Mouse (Mus musculus) Muller cell, postnatal 12 days (primary cell): ENCODE results near the gene Lsamp.

ENCODE experiments used
- DNase-seq: peaks from one replicate; pipeline ENCODE4 v3.0.0-alpha.2; 2015; ENCODE audit errors: inconsistent ontology term

Gene Lsamp

GRCm38 (mm10) chr16:41210055-41210454, 1225.9 kb downstream of the Lsamp start:
- no peak for DNase-seq

GRCm38 (mm10) chr16:41235829-41236228, 1251.7 kb downstream of the Lsamp start:
- DNase-seq: no peak

GRCm38 (mm10) chr16:41242841-41243240, 1258.7 kb downstream of the Lsamp start:
- no peak for DNase-seq

DNA sequence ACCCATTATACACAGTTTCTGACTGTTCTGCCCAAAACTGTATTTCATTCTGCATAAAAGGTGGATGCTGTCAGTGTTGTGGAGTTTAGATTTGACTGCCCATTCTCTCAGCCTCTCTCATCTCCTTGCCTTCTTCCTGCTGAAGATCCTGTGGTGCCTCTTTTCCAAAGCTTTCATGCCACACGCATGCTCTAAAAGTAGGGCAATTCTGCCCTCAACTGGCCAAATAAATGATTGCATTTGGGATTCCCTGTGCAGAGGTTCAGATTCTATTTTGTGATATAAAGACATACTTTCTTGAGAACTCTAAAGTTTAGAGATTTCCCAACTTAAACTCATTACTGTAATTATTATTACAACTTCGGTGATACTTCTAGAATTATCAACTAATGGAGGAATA, 1260.5 kb downstream of the Lsamp start:
- peak; percentile 13 for DNase-seq

GRCm38 (mm10) chr16:41258145-41259035, 1274.2 kb downstream of the Lsamp start:
- peak; percentile 45 for DNase-seq

GRCm38 (mm10) chr16:41275999-41276671, 1292.0 kb downstream of the Lsamp start:
- no peak for DNase-seq

GRCm38 (mm10) chr16:41317992-41318391, 1333.8 kb downstream of the Lsamp start:
- no peak for DNase-seq

- no peak for DNase-seq
Measured at GRCm38 (mm10) chr16:41343431-41343830, 1359.3 kb downstream of the Lsamp start.

DNA sequence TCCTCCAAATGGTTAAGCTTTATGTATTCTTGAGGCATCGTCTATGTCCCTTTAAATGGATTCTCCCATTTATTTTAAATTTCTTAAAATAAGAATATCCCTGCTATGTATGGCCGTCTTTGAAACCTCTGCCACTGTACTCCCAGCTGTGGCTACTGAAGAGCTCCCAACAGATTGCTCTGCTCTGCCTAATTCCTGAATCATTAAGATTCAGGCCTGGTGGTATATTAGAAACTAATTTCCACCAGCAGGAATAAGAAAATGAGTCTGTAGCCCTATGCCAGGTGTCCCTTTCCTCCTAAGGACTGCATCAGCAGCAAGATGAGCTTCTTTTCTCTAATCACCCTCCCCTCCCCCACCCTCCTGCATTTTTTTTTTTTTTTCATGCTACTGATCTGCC, 1381.0 kb downstream of the Lsamp start:
- DNase-seq: no peak

GRCm38 (mm10) chr16:41383702-41384101, 1399.5 kb downstream of the Lsamp start:
- DNase-seq: no peak

DNA sequence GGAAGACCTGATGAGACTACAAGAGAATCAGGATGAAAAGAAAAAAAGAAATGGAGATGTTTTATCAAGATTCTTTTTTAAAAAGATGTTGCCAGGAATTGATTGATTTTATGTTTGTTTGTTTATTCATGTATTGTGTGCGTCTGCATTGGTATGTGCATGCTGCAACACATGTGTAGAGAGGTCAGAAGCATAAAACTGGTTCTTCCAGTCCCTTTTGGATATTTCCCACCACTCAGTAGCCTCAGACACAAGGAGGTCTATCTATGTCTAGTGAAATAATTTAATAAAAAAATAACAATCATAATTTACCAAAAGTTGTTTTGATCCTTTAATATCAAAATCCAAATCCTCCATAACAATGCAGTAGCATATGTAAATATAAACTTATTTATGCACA, 1400.1 kb downstream of the Lsamp start:
- DNase-seq: no peak

DNA sequence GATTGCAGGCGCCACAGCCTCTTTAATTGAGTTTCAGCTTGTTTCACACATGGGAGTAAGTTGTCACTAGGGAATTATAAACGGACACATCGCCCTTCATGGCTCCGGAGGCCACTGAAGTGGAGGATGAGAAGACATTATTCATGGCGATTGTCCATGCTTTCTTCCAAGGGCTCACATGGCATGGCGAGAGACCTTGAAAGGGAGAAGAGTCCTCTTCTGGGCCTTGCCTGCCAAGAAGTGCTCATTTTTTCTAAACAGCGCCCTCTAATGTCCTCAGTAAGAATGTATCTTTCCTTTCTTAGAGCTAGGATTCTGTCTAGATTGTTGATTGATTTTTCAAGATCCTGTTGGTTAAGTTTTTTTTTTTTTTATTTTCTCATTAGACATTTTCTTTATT, 1424.7 kb downstream of the Lsamp start:
- no peak for DNase-seq

- DNase-seq: no peak
Measured at GRCm38 (mm10) chr16:41410671-41411070, 1426.5 kb downstream of the Lsamp start.

DNA sequence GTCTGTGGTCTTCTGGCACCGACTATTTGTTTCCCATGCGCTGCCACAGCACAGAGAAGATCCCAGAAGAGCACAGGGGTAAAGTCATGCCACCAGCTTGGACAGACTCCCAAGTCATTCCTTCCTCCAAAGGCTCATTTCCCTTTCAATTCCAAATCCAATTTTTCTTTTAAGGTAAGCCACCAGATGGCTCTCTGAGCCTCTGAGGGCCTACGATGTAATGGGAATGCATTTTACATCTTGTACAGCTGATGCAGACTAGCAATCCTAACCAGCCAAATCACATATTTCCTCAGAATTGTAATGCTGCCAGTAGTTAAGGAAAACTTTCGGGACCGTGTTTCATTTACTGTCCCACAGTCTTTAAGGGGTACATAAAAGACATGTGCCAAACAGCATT, 1433.2 kb downstream of the Lsamp start:
- DNase-seq: no peak

DNA sequence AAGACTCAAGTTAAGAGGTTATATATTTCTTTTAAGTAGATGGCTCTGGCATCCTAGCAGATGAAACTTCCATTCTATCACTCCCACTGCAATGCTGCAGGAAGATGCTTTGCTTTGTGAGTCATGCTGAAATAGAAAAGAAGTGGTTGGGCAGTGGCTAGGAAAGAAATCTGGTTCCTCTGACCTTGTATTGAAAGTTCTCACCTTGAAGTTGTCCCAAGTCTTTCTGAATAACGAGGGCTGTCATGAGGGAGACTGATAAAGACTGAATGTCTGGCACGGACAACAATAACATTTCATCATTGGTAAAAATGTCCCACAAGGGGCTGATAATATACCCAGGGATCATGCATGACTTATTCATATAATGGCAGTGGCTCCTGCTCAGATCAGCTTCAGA, 1483.2 kb downstream of the Lsamp start:
- peak; percentile 56 for DNase-seq

DNA sequence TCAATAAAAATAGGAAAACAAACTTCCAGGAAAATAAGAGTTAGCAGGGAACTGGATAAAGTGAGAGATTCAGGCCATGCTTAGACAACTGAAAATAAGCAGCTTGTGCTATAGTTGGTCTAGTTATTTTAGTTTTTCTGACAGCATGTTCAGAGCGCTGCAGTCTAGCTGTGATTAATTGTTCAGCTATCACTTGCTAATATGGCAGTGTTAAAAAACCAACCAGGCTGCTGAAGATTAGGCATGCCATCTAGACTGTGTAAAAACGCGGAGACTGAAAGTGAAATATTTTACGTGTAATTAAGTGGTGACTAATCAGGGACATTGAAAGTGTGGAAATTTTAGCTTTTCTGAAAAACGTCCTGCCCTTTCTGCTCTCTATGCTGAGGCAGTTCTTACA, 1494.5 kb downstream of the Lsamp start:
- peak; percentile 4 for DNase-seq

DNA sequence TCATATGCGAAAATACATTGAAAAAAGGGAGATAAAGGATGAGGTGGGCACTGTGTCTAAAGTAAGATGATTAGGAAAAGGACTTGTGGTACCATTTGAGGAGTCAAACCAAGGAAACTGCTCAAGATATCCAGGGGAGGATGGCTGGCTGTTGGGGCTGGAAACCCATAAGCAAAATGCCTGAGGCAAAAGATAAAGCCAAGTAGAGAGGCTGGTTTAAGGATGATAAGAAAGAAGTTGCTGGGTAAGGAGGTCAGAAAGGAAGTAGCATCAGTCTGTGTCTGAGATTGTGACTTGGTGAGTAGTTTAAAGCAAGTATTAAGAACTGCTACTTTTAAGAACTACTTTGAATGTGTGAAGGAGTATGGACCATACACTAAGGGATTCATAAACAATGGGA, 1497.7 kb downstream of the Lsamp start:
- no peak for DNase-seq

- peak; percentile 2 for DNase-seq
Measured at GRCm38 (mm10) chr16:41510915-41511552, 1526.9 kb downstream of the Lsamp start.

GRCm38 (mm10) chr16:41521566-41521965, 1537.4 kb downstream of the Lsamp start:
- no peak for DNase-seq

- DNase-seq: peak; percentile 41
Measured at GRCm38 (mm10) chr16:41524266-41524665, 1540.1 kb downstream of the Lsamp start.

DNA sequence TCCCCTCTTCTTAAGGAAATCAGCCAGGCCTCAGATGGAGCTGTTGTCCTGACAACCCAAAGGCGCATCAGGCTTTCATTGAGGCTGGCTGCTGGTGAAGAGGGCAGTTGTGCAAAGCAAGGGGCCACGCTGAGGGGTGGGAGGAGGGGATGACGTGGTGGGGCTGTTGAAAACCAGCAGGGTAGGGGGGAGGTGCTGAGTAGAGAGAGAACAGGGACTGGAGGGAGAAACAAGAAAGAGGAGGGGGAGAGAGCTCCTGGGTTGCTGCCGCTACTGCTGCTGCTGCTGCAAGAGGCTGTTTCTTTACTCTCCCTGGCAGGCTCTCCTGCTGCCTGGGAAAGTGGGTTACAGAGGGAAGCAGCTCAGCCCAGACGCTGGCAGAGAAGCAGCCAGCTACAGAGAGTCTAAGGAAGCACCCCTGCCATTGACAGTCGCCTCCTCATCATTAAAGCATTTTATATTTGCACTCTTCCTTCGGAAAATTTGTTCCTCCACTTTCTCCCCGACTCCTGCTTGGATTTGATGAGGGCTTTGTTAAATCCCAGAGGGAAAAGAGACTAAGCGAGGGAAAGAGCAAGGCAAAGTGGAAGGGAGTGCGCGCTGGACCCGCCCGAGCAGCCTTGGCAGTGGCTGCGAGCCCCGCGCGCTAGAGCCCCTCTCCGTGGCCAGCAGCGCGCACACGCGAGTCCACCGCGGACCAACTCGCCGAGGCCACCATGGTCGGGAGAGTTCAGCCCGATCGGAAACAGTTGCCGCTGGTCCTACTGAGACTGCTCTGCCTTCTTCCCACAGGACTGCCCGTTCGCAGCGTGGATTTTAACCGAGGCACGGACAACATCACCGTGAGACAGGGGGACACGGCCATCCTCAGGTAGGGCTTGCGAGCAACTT, 1548.7 kb downstream of the Lsamp start:
- DNase-seq: peak; percentile 66

DNA sequence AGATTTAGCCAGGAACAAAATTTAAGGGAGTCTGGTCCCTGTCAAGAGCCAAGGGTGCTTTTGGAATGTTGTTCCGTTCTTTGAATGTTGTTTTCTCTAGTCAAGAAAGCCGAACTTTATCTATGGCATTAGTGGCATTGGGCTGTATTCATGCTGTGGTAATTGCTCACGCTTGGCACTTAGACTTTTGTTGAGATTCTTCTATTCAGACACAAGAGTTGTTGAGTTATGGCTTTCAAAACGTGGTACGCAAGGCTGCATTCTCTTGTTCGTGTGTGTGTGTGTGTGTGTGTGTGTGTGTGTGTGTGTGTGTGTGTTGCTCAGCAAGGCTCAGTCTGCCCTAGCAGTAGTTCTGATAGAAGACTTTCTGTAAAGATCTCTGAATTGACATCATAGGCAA, 1549.5 kb downstream of the Lsamp start:
- peak; percentile 67 for DNase-seq
